Mouse (Mus musculus) brain, embryonic 14.5 days (tissue): Measurements from ENCODE around the gene Usp30.

Experiments
- CTCF ChIP-seq: fragments of 200-500 bp; IDR thresholded peaks from 2 replicates; pipeline ENCODE4 v1.5.1; 2012; ENCODE audit warnings: inconsistent platforms, mild to moderate bottlenecking, moderate library complexity, borderline replicate concordance; ENCODE audit not compliant: insufficient read depth, insufficient read length; ENCODE audit errors: extremely low read depth
- POLR2A ChIP-seq: fragments of 200-500 bp; IDR thresholded peaks from 2 replicates; pipeline ENCODE4 v1.6.1; 2012; ENCODE audit warnings: mild to moderate bottlenecking, inconsistent platforms, borderline replicate concordance; ENCODE audit not compliant: poor library complexity, insufficient read depth, insufficient read length, severe bottlenecking; ENCODE audit errors: extremely low read depth

DNA sequence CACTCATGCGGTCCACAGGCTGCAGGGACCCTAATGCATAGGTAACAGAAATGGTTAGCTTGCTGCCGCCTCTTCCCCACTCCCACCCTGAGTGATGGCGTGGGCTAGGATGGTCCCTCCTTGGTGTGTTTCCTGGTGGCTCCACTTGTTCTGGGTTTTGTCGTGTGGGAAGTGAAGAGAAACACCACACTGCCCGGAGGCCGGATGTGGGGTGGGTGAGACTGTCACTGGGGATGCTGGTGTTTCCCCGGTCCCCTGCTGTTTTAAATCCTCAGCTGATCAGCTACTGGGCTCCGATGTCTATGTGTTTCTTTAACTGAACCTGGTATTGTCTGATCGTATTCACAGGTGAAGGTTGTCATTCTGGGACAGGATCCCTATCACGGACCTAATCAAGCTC, 70.3 kb downstream of the Usp30 start:
- TF ChIP-seq POLR2A (no peak), CTCF (no peak)
